Mouse (Mus musculus): ENCODE data around the gene Cyp2w1.

DNA sequence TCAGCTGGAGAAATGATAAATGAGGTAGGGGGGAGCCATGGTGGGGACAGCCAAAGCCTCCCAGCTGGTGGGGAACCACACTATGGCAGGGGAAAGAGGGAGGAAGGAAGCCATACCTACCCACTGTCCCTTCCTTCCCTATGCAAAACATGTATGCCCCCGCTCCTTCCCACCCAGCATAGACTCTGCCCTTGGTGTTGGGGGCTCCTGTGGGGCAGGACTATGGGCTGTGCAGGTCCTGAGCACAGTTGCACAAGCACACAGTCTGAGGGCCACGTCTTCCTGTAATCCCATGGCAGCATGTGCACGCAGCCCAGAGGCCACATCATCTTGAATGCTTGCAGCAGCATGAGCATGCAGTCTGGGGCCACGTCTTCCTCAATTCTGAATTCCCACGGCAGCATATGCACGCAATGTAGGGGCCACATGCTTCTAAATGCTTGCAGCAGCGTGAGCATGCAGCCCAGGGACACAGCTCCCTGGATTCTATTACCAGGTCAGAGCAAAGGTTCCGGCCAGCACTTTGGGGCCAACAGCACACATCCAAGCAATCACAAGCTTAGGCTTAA lies 51.4 kb downstream of the Cyp2w1 start:
- no peak for TF ChIP-seq POLR2A (IDR thresholded peaks at IDR 0.05; ENCODE audit: control insufficient read depth, low read depth, low read length)
- no peak for TF ChIP-seq CTCF (IDR thresholded peaks at IDR 0.05; ENCODE audit: control insufficient read depth, insufficient read depth, insufficient replicate concordance, low read depth, low read length)

Measured in testis, adult 2 months (tissue).